Mouse (Mus musculus) brain, embryonic 14.5 days (tissue): ENCODE measurements around the gene Arid4b.

ENCODE experiments used
- CTCF ChIP-seq: fragments of 200-500 bp; IDR thresholded peaks from 2 replicates; pipeline ENCODE4 v1.5.1; 2012; ENCODE audit warnings: inconsistent platforms, mild to moderate bottlenecking, moderate library complexity, borderline replicate concordance; ENCODE audit not compliant: insufficient read depth, insufficient read length; ENCODE audit errors: extremely low read depth
- POLR2A ChIP-seq: fragments of 200-500 bp; IDR thresholded peaks from 2 replicates; pipeline ENCODE4 v1.6.1; 2012; ENCODE audit warnings: mild to moderate bottlenecking, inconsistent platforms, borderline replicate concordance; ENCODE audit not compliant: poor library complexity, insufficient read depth, insufficient read length, severe bottlenecking; ENCODE audit errors: extremely low read depth

DNA sequence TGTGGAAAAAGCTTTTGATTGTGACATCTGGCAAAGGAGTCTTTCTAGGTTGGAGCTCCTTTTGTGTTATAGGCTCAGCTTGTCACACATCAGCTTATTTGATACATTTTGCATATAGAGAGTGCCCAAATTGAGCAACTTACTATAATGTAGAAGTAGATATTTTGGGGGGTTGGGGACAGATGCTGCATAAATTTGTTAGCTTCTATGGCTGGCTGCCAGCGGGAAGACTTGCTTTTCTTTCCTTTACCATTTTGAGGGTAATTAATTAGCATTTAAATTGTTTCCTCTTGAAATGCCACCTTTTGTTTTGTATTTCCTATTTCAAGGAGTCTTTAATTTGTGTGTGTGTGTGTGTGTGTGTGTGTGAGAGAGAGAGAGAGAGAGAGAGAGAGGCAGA, 68.6 kb downstream of the Arid4b start:
- TF ChIP-seq CTCF (no peak), POLR2A (no peak)
